Mouse (Mus musculus) heart, postnatal 0 days (tissue): ENCODE measurements at regions not wholly inside any gene's neighbourhood (a gene's known extent, or its start where the extent isn't known, plus 50 kb on each side); places are given as distances from the start of the nearest gene placed in this dataset.

Experiments used
- ATAC-seq: fragments of 200-750 bp; cut with Nextera tagmentation; 2 replicates; pipeline ENCODE4 v1.8.0; 2017; ENCODE audit warnings: low read depth, moderate number of reproducible peaks, moderate library complexity; ENCODE audit not compliant: insufficient read depth
- DNase-seq: peaks from one replicate; pipeline ENCODE4 v3.0.0-alpha.2; 2016; ENCODE audit warnings: low spot score
- H3K27ac ChIP-seq: fragments of 300-500 bp; sonication (generic); 2 replicates; pipeline ENCODE4 v1.5.1; 2014; ENCODE audit warnings: low read depth, mild to moderate bottlenecking
- H3K27me3 ChIP-seq: fragments of 300-500 bp; sonication (generic); 2 replicates; pipeline ENCODE4 v1.6.1; 2014; ENCODE audit warnings: low read length, mixed read lengths; ENCODE audit not compliant: control insufficient read depth, insufficient read depth
- H3K36me3 ChIP-seq: fragments of 300-500 bp; sonication (generic); replicated peaks from 2 replicates; pipeline ENCODE4 v1.6.1; 2014; ENCODE audit warnings: low read length, mixed read lengths; ENCODE audit not compliant: control insufficient read depth, insufficient read depth
- H3K4me1 ChIP-seq: fragments of 300-500 bp; sonication (generic); 2 replicates; pipeline ENCODE4 v1.6.1; 2014; ENCODE audit warnings: antibody characterized with exemption; ENCODE audit not compliant: control insufficient read depth, insufficient read depth
- H3K4me2 ChIP-seq: fragments of 300-500 bp; sonication (generic); 2 replicates; pipeline ENCODE4 v1.6.1; 2014; ENCODE audit warnings: low read depth, mild to moderate bottlenecking, low read length, moderate library complexity
- H3K4me3 ChIP-seq: fragments of 300-500 bp; sonication (generic); 2 replicates; pipeline ENCODE4 v1.5.1; 2014; ENCODE audit warnings: low read depth, low read length
- H3K9ac ChIP-seq: fragments of 300-500 bp; sonication (generic); replicated peaks from 2 replicates; pipeline ENCODE4 v1.6.1; 2014; ENCODE audit warnings: low read depth, low read length, mixed read lengths
- H3K9me3 ChIP-seq: fragments of 300-500 bp; sonication (generic); replicated peaks from 2 replicates; pipeline ENCODE4 v1.6.1; 2016; ENCODE audit warnings: low read length; ENCODE audit not compliant: control insufficient read depth
- CTCF ChIP-seq: IDR thresholded peaks from 2 replicates; pipeline ENCODE4 v1.5.1; 2016; ENCODE audit warnings: antibody characterized with exemption, control low read depth, low read depth
- EP300 ChIP-seq: IDR thresholded peaks from 2 replicates; pipeline ENCODE4 v1.6.1; 2016; ENCODE audit warnings: antibody characterized with exemption, low read depth
- WGBS: fragments of 180-500 bp; shearing (Covaris S2); extraction: QIAGEN DNeasy Blood & Tissue Kit; methylation state at CpG from one replicate; pipeline ENCODE4 v1.1.7; 2014; 5-methylcytosine and 5-hydroxymethylcytosine counted together

DNA sequence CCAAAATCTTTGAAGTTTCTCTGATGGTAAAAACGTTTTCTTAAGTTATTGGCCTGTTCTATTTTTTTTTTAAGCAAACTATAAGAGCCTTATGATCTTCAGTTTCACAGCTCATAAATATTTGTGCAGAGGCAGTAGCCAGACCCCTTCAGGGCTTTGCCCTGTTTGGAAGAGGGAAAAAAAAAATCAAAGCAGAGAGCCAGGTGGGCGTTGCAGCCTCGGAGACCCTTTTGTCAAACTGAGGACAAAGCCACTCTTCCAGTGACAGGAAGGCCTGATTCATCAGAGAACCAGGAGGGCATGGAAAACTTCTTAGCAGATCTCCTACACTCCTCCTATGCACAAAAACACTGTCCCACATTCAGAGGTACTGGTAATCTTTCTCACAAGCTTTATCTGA lies 99.4 kb upstream of the Castor2 start:
- ATAC-seq, result no peak
- no peak overlapping the region for H3K9ac ChIP-seq

DNA sequence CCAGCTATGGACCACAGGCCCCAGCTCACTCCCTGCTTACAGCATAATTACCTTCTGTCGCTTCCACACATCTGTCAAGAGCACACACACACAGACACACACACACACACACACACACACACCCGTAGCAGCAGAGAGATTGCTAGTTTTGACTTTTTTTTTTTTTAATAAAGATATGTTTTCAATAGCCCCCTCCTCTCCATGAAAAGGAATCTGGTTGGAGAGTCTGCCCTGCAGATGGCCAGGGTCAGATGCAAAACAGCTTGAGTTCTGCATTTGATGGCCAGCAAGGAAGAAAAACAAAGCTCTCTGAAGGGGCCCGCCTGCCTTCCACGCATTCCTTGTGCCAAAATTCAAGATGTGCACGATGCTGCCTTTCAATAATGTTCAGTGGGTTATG lies 99.8 kb upstream of the Castor2 start:
- no peak for DNase-seq
- H3K36me3 ChIP-seq, result no peaks in the 10 kb centered on the region
- ATAC-seq, result no peak
- TF ChIP-seq EP300, result no peak
- TF ChIP-seq CTCF, result no peak
- no peaks in the 10 kb centered on the region for H3K9me3 ChIP-seq
- no peak overlapping the region for H3K27ac ChIP-seq
- H3K4me1 ChIP-seq, result no peaks in the 10 kb centered on the region
- no peak overlapping the region for H3K9ac ChIP-seq
- 42% methylated on average over 5 of the region's 5 CpGs for WGBS
- no peak overlapping the region for H3K4me3 ChIP-seq
- H3K4me2 ChIP-seq, result no peak overlapping the region
- H3K27me3 ChIP-seq, result no peaks in the 10 kb centered on the region

More for the DNA sequence above, 99.4 kb upstream of the Castor2 start:
- H3K4me2 ChIP-seq, result no peak overlapping the region
- WGBS, result 28% methylated on average over 3 of the region's 3 CpGs
- H3K36me3 ChIP-seq, result no peaks in the 10 kb centered on the region
- H3K27ac ChIP-seq, result no peak overlapping the region
- no peak overlapping the region for H3K4me3 ChIP-seq
- H3K9me3 ChIP-seq, result no peaks in the 10 kb centered on the region
- H3K4me1 ChIP-seq, result no peaks in the 10 kb centered on the region
- TF ChIP-seq EP300, result no peak
- no peak for TF ChIP-seq CTCF
- no peak for DNase-seq
- H3K27me3 ChIP-seq, result no peaks in the 10 kb centered on the region

DNA sequence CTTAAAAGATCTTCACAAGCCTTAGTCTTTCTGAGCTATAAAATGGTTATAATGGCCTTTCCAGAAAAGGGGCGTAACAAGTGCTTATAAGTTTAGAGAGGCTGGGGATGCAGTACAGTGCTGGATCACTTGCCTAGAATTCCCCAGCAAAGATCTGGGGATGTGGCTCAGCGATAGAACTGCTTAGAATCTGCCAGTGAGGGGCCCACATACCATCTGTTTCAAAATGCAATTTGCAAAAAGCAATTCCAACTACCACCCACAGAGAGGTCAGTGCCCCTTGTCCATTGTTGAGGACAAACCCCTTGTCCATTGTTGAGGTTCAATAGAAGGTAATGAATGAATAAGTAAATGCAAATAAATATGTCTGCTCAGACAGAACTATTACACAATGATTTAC lies 107.5 kb upstream of the Castor2 start:
- Histone ChIP-seq H3K4me2 (no peak overlapping the region), H3K4me3 (no peak overlapping the region), H3K9me3 (no peaks in the 10 kb centered on the region), H3K27ac (no peak overlapping the region), H3K36me3 (no peaks in the 10 kb centered on the region), H3K27me3 (no peaks in the 10 kb centered on the region), H3K4me1 (0 out of 2 replicates have a peak, but pooled peaks cover 4% of the 10 kb centered on the region), H3K9ac (no peak overlapping the region)
- ATAC-seq, result no peak
- no peak for DNase-seq
- no peak for TF ChIP-seq EP300
- TF ChIP-seq CTCF, result no peak
- 69% methylated on average over 2 of the region's 2 CpGs for WGBS

DNA sequence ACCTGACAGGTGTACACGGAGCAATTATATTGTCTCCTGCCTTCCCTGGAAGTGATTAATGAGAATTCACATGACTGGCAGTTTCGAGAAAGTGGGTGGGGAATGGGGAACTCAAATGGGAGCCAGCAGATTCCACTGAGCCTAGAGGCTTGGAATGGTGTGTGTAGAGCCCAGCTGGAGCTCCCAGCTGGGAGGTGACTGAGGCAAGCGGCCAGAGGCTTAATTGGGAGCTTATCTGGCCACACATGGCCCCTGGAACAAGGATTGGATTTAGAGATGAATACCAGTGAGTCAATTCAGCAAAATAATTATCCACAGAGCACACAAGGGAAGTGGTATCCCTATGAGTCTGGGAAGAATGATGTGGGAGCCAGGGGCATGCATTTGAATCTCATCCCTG lies 108.0 kb upstream of the Castor2 start:
- WGBS, result 20% methylated on average over 3 of the region's 3 CpGs
- Histone ChIP-seq H3K4me1 (0 out of 2 replicates have a peak, but pooled peaks cover 4% of the 10 kb centered on the region), H3K27me3 (no peaks in the 10 kb centered on the region), H3K9me3 (no peaks in the 10 kb centered on the region), H3K36me3 (no peaks in the 10 kb centered on the region), H3K9ac (no peak overlapping the region), H3K27ac (no peak overlapping the region), H3K4me3 (no peak overlapping the region), H3K4me2 (no peak overlapping the region)
- ATAC-seq, result peak; percentile 49
- no peak for TF ChIP-seq CTCF
- TF ChIP-seq EP300, result no peak
- DNase-seq, result no peak

DNA sequence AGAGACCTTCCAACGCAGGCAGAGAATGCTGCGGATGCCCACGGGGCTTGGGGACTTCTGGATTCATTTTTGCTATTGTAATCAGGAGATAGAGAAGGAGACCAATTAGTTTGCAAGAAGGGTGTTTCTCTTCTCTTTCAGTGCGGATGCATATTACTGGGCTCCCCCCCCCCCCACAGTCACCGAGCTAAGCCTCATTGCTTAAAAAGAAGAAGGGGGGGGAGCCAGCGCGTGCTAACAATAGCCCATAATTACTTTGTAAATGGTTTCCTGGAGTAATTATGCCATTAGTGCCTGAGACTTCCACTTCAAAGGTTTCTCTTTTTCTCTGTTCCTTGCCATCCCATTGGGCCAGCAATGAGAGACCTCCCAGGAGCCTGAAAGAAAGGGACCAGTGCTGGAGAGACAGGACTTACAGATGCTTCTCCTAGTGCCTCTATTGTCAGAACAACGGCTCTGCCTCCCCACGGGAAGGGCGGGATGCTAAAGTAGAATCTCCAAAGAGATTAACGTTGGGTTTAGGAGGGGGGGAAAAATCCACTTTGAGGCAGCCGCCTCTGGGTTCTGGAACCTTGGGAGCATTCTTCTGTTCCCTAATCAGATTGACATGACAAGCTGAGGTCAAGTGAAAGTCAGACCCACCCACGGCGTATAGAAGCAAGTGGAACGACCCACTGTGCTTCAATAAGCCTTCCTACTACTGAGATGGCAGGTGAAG lies 116.1 kb upstream of the Castor2 start:
- WGBS, result 7% methylated on average over 14 of the region's 15 CpGs
- ATAC-seq (no peak), DNase-seq (no peak)
- TF ChIP-seq EP300, result no peak
- Histone ChIP-seq H3K4me3 (no peak overlapping the region), H3K4me2 (no peak overlapping the region), H3K36me3 (no peaks in the 10 kb centered on the region), H3K9me3 (no peaks in the 10 kb centered on the region), H3K9ac (no peak overlapping the region), H3K4me1 (no peaks in the 10 kb centered on the region), H3K27ac (no peak overlapping the region), H3K27me3 (0 out of 2 replicates have a peak, but pooled peaks cover 6% of the 10 kb centered on the region)

DNA sequence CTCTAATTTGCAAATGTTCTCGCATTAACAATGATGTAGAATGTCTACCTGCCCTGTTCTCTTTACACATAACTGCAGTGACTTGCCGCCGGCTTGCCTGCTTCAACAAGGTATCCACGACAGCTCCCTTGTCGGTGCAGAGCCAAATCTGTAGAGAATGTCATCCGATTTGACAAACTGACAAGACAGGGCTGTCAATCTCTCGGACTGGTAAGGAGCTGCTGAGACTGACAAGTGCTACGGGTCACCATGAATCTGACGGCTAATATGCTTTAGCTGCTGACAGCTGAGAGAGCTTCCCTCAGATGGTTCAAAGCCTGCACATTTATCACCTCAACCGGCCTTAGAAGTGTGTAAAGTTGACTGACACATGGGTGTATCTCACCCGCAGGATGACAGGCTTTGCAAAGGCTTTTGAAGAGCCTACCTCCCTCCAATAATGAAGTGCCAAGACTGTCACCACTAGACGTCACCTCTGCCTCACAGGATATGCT lies 129.0 kb upstream of the Castor2 start:
- no peak for ATAC-seq
- Histone ChIP-seq H3K9ac (no peak overlapping the region), H3K27ac (no peak overlapping the region), H3K27me3 (no peaks in the 10 kb centered on the region), H3K4me2 (no peak overlapping the region), H3K4me3 (no peak overlapping the region), H3K4me1 (no peaks in the 10 kb centered on the region), H3K36me3 (no peaks in the 10 kb centered on the region), H3K9me3 (0 out of 2 replicates have a peak, but pooled peaks cover 3% of the 10 kb centered on the region)
- TF ChIP-seq EP300, result no peak
- TF ChIP-seq CTCF, result no peak
- DNase-seq, result no peak
- 35% methylated on average over 12 of the region's 12 CpGs for WGBS
